Mouse (Mus musculus) left cerebral cortex, adult 18-20 months (tissue): Measurements from ENCODE around the gene Rngtt. TPM values are rescaled to one million over a fixed set of nuclear protein-coding genes. Genes with fewer than 3 reads are reported as not detected.
"Not testable (repeated sequence)": the region's sequence is repeated elsewhere in the genome, so short reads cannot be mapped to it uniquely, and the experiment has no call there.

Source experiments
- DNase-seq, 2 experiments: peaks; one replicate each; pipeline ENCODE4 v3.0.0; 2021 to 2022; ENCODE audit warnings: low spot score in 2 of 2, mixed read lengths in 1 of 2
- total RNA-seq, 2 experiments: library from RNA; stranded (reverse); gene quantifications; 2 replicates each; pipeline ENCODE4 v1.2.3; 2021

Rngtt gene
- total RNA-seq, 2 experiments from 2014 or later = 23.2 to 26.2 TPM

DNA sequence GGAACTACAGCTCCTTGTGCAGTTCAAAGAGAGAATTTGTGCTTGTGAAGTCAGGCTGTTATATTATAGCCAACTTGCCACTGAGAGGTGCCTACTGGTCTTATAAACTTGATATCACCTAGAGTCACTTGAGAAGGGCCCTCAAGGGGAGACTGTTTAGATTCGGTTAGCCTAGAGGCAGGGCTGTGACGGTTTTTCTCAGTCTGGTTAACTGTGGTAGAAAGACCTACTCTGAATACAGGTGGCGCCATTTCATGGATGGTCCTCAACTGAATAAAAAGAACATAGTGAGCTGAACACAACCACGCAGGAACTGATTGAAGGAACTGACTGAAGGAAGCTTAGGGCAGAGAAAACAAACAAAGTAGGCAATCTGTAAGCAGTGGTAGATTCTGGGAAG is 3.0 kb upstream of the Rngtt start:
- no peak for DNase-seq

DNA sequence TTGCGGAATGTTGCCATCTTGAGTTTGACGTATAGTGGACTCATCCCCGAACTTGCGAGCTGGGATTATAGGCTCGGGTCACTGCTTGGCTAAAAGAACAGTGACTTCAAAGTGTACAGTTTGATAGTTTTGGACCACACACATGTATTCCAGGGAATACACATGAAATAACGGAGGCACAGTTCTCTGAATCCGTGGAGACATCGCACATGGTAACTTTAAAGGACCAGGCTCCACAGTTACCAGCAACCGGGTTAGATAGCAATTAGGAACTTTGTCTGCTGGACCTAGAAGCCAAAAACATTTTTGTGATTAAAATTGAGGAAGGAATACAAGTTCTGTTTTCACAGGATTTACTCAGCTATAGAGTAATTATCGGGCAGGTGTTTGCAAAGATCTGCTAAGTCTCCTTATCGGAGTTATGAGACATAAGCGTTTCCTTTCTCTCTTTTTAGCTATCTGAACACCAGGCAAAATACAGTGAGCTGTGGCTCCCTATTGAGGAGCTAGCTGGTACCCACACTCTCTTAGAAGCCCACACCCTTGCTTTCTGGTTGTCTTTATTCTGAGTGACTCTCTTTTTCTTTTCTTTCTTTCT is 828 bp downstream of the Rngtt start:
- DNase-seq = no peak

DNA sequence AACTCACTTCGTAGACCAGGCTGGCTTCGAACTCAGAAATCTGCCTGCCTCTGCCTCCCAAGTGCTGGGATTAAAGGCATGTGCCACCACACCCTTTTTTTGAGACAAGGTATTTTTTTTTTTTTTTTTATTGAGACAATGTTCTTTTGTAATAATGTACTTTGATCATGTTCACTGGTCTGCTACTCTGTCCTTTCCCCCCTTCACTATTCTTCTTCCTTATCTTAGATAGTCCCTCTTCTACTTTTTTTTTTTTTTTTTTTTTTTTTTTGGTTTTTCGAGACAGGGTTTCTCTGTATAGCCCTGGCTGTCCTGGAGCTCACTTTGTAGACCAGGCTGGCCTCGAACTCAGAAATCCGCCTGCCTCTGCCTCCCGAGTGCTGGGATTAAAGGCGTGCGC is 4.0 kb downstream of the Rngtt start:
- DNase-seq = not testable (repeated sequence)

GRCm38 (mm10) chr4:33315840-33316239 is 5.7 kb downstream of the Rngtt start:
- no peak for DNase-seq

DNA sequence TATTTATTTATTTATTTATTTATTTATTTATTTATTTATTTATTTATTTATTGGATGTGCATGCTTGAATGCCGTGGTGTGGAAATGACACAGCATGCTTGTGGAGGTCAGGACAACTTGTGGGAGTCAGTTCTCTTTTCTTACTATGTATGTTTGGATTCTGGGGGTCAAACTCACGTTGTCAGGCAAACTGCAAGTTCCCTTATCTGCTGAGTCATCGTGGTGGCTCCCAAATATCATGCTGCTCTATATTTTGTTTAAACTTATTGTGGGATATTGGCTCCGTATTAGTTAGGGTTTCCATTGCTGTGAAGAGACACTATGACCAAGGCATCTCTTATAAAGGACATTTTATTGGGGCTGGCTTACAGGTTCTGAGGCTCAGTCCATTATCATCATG is 21.0 kb downstream of the Rngtt start:
- DNase-seq = no peak

GRCm38 (mm10) chr4:33332956-33333455 is 22.9 kb downstream of the Rngtt start:
- DNase-seq = no peak

- no peak for DNase-seq
These were observed 27.9 kb downstream of the Rngtt start for GRCm38 (mm10) chr4:33337999-33338398.

DNA sequence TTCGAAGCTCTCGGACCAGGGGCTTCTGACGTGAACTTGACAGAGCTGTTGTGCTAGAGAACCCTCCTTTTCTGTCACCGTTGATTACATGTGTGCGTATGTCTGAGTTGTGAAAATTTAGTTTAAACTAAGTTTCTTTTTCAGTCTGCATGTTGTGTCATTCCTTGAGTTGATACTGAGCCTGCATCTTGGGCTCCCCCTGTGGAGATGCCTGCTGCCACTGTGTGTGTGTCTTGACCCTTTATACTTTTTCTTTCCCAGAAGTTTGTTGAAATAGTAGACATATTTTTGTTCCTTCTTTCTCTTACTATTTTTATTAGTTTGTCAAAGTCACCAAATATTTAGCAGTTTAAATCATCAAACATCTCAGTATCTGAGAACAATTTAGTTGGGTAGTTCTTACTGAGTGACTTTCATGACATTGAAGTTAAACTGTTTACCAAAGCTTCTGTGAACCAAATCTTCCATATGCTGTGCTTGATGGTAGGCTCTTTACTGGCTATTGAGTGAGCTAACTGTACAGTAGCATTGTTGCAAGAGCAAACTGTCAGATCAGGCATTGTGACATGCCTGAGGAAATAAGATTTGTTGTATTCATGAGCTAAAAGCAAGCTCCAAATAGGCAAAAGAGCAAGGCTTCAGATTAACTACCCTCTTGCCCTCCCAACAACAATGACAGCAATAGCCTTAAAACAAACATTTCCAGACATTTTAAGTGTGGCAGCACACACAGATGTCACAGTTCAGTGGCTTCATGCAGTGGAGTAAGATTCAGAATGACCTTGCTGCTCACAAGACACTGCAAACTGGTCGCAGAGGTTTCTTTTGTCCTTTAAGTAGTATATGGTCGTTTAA is 33.0 kb downstream of the Rngtt start:
- no peak for DNase-seq

GRCm38 (mm10) chr4:33343732-33344057 is 33.6 kb downstream of the Rngtt start:
- DNase-seq = no peak

DNA sequence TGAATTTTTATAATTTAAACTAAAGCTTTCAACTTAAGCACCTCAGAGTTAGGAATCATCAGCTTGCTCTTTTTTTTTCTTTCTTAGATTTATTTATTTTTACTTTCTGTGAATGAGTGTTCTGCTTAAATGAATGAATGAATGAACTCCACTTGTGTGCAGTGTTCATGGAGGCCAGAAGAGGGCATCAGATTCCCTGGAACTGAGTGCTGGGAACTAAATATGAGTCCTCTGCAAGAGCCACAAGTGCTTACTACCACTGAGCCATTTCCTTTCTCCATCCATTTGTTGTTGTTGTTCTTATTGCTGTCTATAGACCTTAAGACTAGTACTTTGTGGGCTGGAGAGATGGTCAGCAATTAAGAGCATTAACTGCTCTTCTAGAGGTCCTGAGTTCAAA is 53.3 kb downstream of the Rngtt start:
- DNase-seq = no peak

DNA sequence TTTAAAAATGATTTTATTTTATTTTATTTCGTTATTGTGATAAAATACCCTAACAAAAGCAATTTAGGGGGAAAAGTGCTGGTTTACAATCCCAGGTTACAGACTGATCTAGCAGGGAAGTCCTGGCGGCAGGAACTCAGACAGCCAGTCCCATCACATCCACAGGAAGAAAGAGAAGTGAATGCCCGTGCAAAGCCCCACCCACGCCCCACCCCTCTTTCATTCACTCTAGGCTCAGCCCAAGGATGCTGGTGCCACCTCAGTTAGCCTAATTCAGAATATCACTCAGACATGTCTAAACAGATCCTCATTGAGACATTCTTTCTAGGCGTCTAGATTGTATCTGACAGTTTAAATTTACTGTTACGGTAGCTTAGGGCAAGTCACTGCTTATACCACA is 64.8 kb downstream of the Rngtt start:
- DNase-seq = no peak

GRCm38 (mm10) chr4:33377642-33378041 is 67.5 kb downstream of the Rngtt start:
- DNase-seq = no peak

- DNase-seq = no peak
These were observed 68.8 kb downstream of the Rngtt start for GRCm38 (mm10) chr4:33378894-33379293.

DNA sequence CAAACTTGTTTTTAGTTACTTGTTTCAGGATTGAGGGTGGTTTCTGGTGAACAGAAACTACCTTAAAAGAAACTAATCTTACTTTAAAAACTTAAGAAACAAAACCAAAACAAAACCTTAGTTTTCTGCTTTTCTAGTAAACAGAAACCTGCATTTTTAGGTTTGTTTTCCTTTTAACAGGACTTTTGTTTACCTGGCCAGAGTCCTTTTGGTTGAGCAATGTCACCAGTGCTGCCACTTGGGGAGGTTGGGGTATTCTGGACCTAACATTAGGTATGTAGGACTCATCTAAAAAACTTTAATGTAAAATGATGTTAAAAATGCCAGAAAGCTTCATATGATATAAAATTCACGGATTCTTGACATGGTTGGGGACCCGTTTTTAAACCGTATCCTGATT is 78.8 kb downstream of the Rngtt start:
- DNase-seq = no peak

DNA sequence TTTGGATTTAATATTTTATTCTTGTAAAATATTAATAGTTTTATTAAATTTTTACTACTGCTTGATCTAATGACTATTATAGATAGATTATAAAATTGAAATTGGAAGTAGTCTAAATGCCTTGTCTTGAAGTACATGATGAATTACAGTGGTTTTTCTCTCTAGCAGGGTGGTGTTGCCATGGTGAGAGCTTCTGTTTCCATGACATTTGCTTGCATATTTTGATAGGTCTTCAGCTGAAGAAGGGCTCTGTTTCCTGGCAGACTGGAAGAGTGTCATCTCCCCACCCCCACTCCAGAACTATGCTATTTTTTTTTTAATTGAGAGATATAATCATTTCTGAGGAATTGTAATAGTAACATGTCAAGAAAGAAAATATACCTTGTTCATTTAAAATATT is 80.5 kb downstream of the Rngtt start:
- DNase-seq = no peak

DNA sequence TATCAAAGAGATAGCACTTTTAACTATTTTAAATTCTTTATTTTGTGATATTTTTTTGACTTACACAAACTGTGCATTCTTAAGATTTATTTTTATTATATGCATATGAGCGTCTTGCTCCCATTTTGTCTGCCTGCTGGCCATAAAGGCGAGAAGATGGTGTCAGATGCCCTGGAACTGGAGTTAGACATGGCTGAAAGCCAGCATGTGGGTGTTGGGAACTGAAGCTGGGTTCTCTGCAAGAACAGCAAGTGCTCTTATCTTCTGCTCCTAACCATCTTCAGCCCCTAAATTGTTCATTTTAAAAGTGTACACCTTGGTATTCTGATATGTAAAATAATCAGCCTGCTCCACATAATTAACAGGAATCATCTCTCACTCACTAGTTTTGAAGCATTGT is 83.3 kb downstream of the Rngtt start:
- DNase-seq = peak; percentile 25 to 41

DNA sequence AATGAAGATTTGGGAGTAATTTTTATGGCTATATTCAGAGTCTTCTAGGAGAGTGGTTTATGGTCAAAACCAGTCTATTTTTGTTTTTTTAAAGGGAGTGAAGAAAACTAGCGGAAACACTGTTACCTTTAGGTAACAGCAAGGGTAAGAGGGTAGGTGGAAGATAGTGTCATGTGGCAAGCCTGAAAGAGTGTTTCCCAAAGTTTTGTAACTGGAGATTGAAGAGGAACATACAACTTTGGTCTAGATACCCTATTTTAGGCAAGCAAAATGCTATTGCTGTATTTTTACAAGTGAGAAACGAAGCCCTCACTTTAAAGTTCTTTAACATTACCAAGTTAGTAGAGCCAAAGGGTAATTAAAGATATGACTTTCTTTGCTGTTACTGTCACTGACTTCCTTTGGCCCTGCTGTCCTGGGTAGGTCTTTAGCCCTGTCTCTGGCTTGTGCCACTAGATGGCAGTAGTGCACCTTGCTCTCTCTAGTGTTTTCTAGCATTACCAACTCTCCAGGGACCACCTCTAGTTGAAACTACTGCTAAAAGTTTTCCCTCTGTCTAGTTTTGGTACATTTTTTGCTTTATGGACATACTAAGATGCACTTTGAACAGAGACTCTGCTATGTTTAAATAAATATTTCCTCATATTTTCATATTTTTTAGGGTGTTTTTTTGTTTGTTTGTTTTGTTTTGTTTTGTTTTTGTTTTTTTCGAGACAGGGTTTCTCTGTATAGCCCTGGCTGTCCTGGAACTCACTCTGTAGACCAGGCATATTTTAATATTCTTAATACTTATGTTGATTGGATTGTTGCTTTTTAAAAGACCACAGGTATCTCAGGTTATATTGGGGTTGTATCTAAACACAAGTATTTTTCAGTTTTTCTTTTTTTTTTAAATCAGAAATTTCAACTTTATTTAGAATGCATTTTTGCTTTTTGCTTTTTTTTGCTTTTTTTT is 86.4 kb downstream of the Rngtt start:
- peak; percentile 80 to 90 for DNase-seq

DNA sequence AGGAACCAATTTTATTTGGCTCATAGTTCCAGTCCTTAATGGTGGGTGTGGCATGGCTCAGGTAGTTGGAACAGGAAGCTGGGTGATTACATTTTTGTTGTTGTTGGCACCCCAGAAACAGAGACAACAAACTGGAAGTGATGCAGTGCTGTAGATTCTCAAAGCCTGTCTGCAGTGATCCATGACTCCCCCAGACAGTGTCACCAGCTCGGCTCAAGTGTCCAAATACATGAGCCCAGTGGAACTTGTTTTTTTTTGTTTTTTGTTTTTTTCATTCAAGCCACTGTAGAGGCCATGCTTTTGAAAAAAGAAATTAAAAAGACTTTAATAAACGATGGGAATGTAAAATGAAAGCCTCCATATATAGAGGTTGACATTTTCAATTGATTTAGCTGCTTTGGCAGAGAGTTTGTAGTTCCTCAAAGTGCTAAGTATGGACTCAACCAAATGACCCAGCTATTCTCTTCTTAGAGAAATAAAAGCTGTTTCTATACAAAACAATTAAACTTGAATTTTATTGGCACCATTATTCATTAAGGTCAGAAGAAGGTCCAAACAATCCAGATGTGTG is 95.7 kb downstream of the Rngtt start:
- no peak for DNase-seq

DNA sequence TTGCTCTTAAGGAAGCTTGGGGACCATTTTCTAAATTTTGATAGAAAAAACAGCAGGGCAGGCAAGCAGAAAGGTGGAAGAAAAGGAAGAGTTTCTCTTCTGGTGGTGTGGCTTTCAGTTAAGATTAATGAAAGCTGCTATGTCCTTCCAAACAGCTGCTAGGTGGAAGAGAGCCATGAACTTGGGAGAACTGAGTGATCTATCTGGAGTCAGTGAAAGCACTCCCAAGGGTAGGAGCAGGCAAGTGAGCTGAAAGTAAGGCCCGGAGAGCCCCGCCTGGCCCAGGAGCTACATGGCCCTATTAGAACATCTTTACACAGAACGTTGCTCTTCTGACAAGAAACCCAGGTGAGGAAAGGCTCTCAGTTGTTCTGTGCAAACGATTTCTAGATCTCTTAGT is 103.7 kb downstream of the Rngtt start:
- DNase-seq = no peak

- no peak for DNase-seq
These were observed 104.7 kb downstream of the Rngtt start for GRCm38 (mm10) chr4:33414781-33415180.

DNA sequence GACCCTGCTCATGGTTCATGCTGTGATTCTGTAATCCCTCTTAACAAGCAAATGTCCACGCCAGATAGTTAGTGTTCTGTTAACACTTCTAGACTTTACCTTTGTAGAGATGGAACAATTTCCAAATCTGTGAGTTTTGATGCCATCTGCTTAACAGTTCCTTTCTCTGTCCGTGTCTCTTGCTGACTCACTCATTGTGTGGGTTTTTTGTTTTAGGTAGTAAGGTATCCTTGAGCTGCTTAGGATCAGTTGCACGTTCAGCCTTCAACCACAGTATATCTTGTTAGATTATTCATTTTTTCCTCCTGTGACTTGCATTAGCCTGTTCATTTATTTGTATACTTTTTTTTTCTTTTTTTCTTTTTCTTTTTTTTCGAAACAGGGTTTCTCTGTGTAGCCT is 107.3 kb downstream of the Rngtt start:
- no peak for DNase-seq
